Mouse (Mus musculus) layer of hippocampus, adult 9-10 months (tissue): ENCODE data around the gene Atp6ap1l.
"Not testable (repeated sequence)": the region's sequence is repeated elsewhere in the genome, so short reads cannot be mapped to it uniquely, and the experiment has no call there.

ENCODE experiments used
- DNase-seq: peaks from one replicate; pipeline ENCODE4 v3.0.0; 2022; ENCODE audit warnings: low spot score

Atp6ap1l gene

GRCm38 (mm10) chr13:90905176-90905575, at the start of gene Atp6ap1l:
Atp6ap1l (minus strand) TSS chr13:90905355.
- DNase-seq = no peak

GRCm38 (mm10) chr13:90939600-90939999, 34.4 kb upstream of the Atp6ap1l start:
- DNase-seq = no peak

- no peak for DNase-seq
Measured at GRCm38 (mm10) chr13:90939192-90939591, 34.0 kb upstream of the Atp6ap1l start.

- DNase-seq = no peak
Measured at GRCm38 (mm10) chr13:90935852-90936251, 30.7 kb upstream of the Atp6ap1l start.

DNA sequence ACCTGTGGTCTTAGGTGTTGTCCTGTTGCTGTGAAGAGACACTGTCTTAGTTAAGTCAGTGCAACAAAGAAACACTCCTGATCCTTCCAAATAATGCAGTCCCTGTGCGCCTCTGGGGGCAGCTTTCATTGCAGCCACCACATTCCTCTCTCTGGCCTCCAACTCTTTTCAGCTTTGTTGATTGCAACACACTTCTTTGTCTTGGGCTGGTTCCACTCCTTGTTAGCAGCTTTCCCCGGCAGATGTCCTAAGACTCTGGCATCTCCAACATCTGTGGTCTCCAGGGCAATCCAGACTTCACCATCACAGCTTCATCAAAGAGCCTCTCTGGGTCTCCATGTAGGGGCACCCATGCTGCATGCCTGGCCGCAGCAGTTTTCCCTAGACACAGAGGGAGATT, 28.1 kb upstream of the Atp6ap1l start:
- no peak for DNase-seq

DNA sequence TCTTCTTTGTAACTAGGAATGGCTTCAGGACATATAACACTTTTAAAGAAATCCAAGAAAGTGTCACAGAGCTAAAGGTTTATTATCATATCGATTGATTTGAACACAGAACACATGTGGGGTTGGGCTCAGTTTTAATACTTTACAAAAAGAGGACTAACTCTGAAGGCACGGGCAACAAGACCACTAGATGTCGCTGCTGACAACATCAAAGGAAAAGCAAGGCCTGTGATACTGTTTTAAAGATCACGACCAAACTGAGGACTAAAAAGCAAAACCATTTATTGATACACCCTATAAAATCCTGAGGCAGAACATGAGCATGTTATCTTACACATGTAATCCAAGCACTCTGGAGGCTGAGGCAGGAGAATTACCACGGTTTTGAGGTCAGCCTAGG, 24.7 kb upstream of the Atp6ap1l start:
- DNase-seq = peak; percentile 87

DNA sequence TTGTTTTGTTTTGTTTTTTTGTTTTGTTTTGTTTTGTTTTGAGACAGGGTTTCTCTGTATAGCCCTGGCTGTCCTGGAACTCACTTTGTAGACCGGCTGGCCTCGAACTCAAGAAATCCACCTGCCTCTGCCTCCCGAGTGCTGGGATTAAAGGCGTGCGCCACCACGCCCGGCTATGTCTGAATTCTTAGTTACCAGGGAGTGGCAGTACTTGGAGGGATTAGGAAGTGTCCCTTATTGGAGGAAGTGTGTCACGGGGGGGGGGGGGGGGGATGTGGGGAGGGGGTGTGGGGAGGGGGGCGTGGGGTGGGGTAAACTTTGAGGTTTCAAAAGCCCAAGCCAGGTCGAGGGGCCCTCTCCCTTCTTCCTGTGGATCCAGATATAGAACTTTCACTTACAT, 23.1 kb upstream of the Atp6ap1l start:
- DNase-seq = not testable (repeated sequence)

DNA sequence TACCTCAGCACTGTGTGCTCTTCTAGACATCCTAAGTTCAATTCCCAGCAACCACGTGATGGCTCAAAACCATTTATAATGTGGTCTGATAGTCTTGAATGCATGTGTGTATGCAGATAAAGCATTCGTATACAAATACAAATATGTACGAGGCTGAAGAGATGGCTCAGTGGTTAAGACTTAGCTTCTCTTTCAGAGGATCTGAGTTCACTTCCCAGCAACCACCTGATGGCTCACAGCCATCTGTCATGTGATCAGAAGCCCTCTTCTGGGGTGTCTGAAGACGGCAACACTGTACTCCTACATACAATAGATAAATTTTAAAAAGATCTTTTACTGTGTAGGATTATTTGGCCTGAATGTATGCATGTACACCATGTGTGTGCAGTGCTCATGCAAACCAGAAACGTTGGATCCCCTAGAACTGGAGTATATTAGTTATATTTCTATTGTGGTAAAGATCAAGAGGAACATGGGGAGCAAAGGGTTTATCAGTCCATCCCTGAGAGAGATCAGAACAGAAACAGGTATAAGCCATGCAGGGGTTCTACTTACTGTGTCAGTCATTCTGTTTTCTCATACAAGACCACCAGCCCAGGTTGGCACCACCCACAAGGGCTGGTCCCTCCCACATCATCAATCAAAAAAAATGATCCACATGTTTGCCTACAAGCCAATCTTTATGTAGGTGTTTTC, 21.9 kb upstream of the Atp6ap1l start:
- DNase-seq = no peak

DNA sequence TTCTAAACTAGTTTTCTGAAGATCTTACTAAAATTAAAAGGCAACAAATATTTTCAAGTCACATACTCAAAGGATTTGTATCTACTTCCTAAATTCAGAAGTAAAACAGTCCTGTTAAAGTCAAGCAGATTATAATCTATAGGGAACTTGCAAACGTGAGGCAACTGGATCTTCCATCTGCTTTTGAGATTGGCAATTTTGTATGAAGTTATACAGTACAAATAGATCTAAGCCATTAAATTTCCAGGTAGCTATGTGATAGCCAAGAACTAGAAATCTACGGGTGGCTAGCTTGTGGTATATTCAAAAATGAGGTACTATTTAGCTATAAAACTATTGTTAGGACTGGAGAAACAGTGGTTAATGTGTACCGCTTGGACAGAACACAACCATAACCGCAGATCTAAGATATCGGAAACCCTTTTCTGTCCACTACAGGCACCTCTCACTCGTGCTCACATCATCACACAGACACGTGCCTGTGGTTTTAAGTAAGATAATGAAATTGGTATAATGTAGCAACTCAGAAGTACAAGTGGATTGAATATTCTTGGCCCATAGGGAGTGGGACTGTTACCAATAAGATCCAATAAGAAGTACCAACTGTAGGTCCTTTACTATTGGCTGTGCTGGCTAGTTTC, 21.1 kb upstream of the Atp6ap1l start:
- DNase-seq = no peak

- no peak for DNase-seq
Measured at GRCm38 (mm10) chr13:90925191-90925590, 20.0 kb upstream of the Atp6ap1l start.

DNA sequence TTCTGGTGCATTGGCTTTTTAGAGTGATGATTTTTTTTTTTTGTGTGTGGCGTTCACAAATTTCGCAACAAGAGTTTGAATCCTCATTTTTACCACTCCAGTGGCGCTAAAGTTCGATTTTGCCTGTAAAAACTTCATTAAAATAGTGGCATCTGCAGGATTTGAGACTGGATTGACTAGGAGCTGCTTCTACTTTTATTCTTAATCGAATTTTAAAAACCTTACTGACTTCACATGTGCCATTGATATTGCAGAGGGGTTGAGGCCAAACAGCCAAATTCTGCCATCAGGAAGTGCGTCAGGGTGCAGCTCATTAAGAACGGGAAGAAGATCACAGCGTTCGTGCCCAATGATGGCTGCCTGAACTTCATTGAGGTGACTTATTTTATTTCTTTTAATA, 18.9 kb upstream of the Atp6ap1l start:
- no peak for DNase-seq

DNA sequence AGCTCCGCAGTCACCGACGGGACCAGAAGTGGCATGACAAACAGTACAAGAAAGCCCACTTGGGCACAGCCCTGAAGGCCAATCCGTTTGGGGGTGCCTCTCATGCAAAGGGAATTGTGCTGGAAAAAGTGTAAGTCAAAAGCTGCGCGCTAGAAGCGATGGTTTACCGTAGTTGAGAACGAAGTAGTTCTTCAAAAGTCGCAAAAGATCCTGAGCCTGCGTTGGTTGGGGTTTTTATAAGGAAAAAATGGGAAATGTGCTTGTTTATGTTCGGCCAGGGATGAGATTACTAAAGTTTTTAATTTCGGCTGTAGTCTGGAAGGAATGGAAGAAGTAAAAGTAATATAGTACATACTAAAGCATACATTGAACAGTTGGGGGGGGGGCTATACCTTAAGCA, 18.5 kb upstream of the Atp6ap1l start:
- DNase-seq = not testable (repeated sequence)

GRCm38 (mm10) chr13:90922751-90923612, 17.8 kb upstream of the Atp6ap1l start, which contains the start of gene Rps23:
Rps23 (plus strand) TSS chr13:90922958.
- DNase-seq = peak; percentile 89

DNA sequence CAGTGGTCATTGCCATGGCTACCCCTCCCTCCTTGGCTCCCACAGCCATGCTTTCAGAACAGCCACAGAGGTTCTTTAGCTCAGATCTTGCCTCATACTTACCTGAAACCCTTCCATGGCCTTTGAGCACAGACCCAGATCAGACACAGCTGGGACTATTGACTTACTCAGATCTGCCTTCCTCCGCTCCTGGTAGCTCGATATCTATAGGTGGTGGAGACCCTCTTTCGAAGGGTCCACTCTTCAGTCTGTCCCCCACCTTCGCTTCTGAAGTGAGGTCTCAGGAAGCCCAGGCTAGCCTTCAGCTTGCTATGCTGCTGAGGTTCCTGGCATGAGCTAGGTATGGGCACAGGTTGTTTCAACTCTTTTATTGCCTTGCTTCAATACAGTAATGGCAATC, 9.6 kb upstream of the Atp6ap1l start:
- no peak for DNase-seq

- no peak for DNase-seq
Measured at GRCm38 (mm10) chr13:90913675-90914192, 8.6 kb upstream of the Atp6ap1l start.

DNA sequence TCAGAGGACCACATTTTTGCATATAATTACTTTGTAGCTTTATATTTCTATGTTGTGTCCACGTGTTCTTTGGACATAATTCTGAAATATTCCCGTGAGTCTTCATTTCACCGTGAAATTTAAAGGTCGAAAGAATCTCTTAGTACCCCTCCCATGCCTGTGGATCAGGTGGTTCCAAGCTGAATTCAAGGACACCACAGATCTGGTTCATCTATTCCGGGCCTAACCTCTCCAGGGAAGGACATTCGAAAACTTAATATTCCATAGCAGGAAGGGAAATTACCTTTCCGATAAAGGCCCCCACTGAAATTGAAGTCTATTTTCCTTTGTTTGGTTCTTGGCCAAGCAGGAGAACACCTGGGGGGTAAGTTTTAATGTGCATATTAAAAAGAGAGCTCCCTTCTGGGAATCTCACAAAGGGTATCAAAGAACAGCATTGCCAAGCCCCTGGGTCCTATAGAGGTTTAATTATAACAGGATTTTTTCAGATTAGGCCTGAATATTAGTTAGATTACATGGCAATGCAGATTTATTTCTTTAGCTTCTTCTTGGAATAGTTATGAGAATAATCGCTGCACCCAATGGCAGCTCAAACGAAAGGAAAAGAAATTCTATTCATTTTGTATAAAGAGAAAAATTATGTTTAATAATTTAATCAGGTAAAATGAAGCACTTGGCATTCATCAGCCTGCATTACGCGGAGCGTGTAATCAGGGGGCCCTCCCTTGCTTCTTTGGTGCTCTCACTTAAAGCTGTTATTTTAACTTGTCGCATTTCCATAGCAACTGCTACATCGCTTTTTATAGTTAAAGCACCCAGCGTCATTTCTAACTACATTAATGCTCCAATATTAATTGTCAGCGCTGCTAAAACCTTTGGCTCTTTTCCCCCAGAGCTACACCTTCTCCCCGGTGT, 7.9 kb upstream of the Atp6ap1l start:
- no peak for DNase-seq

GRCm38 (mm10) chr13:90907376-90907775, 2.2 kb upstream of the Atp6ap1l start:
- DNase-seq = no peak

DNA sequence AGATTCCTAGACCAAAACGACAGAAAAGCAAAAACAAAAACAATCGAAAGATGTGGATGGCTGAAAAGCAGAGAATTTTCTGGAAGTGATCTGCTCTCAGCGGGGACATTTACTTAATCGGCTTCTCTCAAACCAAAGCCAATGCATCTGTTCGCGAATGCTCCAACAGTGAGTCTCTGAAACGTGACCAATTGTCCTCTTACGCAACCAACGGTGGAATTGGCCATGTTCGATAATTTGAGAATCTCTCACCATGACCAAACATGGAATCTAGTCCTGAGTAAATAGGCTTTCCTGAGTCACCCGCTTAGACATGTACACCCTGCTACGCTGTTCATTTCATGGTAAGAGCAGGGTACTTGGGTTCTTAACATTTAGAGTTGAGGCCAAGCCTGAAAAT, 8.3 kb downstream of the Atp6ap1l start:
- no peak for DNase-seq

GRCm38 (mm10) chr13:90896098-90896497, 9.1 kb downstream of the Atp6ap1l start:
- no peak for DNase-seq

DNA sequence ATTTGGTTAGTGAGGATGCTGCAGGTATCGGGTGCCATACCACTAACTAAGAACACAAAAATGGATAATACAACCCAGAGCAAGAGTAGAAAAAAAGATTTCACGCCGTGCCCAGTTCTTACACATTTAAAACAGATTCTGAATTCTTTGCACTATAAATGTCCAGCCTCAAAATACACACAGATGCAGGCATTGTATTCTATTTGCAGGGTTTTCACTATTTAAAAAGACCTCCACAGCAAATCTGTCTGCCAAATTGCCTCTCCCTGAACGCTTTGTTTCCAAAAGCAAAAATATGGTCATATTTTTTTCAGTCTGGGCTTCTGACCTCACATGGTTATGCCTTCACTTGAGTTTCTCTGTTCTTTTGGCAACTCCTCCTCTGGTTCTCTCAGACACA, 10.3 kb downstream of the Atp6ap1l start:
- no peak for DNase-seq

GRCm38 (mm10) chr13:90890111-90890510, 15.0 kb downstream of the Atp6ap1l start:
- no peak for DNase-seq
